Mouse (Mus musculus): ENCODE results near the gene Hyls1. TPM values are rescaled to one million over a fixed set of nuclear protein-coding genes. Genes with fewer than 3 reads are reported as not detected.
"Not testable (repeated sequence)": the region's sequence is repeated elsewhere in the genome, so short reads cannot be mapped to it uniquely, and the experiment has no call there.

Hyls1 gene
- total RNA-seq (2022): 1 to 10 TPM; 1.2 to 2.8 (median 2.0) TPM

GRCm38 (mm10) chr9:35569571-35570534, at the start of gene Hyls1, which contains the start of gene Pate2:
Gene Hyls1 (minus strand): TSS chr9:35570398.
Gene Pate2 (plus strand): TSS chr9:35570284.
- DNase-seq (ENCODE audit: low spot score): peak; percentile 94

- DNase-seq (ENCODE audit: low spot score): not testable (repeated sequence)
Measured at GRCm38 (mm10) chr9:35616784-35617183, 46.6 kb upstream of the Hyls1 start.

- DNase-seq (ENCODE audit: low spot score): no peak
Measured at GRCm38 (mm10) chr9:35614005-35614404, 43.8 kb upstream of the Hyls1 start.

GRCm38 (mm10) chr9:35611841-35612240, 41.6 kb upstream of the Hyls1 start, which contains the start of gene Pate4:
Gene Pate4 (minus strand): TSS chr9:35611941.
- DNase-seq (ENCODE audit: low spot score): no peak

- DNase-seq (ENCODE audit: low spot score): no peak
Measured at GRCm38 (mm10) chr9:35607647-35608405, 37.6 kb upstream of the Hyls1 start.

- no peak for DNase-seq (ENCODE audit: low spot score)
Measured at GRCm38 (mm10) chr9:35592903-35593302, 22.7 kb upstream of the Hyls1 start.

- DNase-seq (ENCODE audit: low spot score): no peak
Measured at GRCm38 (mm10) chr9:35587674-35588073, 17.5 kb upstream of the Hyls1 start.

- DNase-seq (ENCODE audit: low spot score): no peak
Measured at GRCm38 (mm10) chr9:35574416-35574815, 4.2 kb upstream of the Hyls1 start.

- DNase-seq (ENCODE audit: low spot score): no peak
Measured at GRCm38 (mm10) chr9:35570663-35571062, 465 bp upstream of the Hyls1 start.

- DNase-seq (ENCODE audit: low spot score): no peak
Measured at GRCm38 (mm10) chr9:35567995-35568394, 2.2 kb downstream of the Hyls1 start.

- DNase-seq (ENCODE audit: low spot score): no peak
Measured at GRCm38 (mm10) chr9:35564536-35565240, 5.5 kb downstream of the Hyls1 start.

GRCm38 (mm10) chr9:35561583-35561982, 8.6 kb downstream of the Hyls1 start:
- DNase-seq (ENCODE audit: low spot score): no peak

- no peak for DNase-seq (ENCODE audit: low spot score)
Measured at GRCm38 (mm10) chr9:35561076-35561475, 9.1 kb downstream of the Hyls1 start.

- DNase-seq (ENCODE audit: low spot score): peak; percentile 75
Measured at GRCm38 (mm10) chr9:35559009-35559890, 10.9 kb downstream of the Hyls1 start.

GRCm38 (mm10) chr9:35558257-35559008, 11.8 kb downstream of the Hyls1 start, which contains the start of the genes Ddx25 and Pus3:
Gene Ddx25 (minus strand): TSS chr9:35558528.
Gene Pus3 (plus strand): TSS chr9:35558595.
- DNase-seq (ENCODE audit: low spot score): no peak

- DNase-seq (ENCODE audit: low spot score): no peak
Measured at GRCm38 (mm10) chr9:35556494-35557102, 13.6 kb downstream of the Hyls1 start.

- no peak for DNase-seq (ENCODE audit: low spot score)
Measured at GRCm38 (mm10) chr9:35548455-35548854, 21.7 kb downstream of the Hyls1 start.

- no peak for DNase-seq (ENCODE audit: low spot score)
Measured at GRCm38 (mm10) chr9:35546745-35547144, 23.5 kb downstream of the Hyls1 start.

GRCm38 (mm10) chr9:35545704-35546103, 24.5 kb downstream of the Hyls1 start:
- no peak for DNase-seq (ENCODE audit: low spot score)
